8 mouse cellular contexts compared by ENCODE assay signal in the genomic region with DNA sequence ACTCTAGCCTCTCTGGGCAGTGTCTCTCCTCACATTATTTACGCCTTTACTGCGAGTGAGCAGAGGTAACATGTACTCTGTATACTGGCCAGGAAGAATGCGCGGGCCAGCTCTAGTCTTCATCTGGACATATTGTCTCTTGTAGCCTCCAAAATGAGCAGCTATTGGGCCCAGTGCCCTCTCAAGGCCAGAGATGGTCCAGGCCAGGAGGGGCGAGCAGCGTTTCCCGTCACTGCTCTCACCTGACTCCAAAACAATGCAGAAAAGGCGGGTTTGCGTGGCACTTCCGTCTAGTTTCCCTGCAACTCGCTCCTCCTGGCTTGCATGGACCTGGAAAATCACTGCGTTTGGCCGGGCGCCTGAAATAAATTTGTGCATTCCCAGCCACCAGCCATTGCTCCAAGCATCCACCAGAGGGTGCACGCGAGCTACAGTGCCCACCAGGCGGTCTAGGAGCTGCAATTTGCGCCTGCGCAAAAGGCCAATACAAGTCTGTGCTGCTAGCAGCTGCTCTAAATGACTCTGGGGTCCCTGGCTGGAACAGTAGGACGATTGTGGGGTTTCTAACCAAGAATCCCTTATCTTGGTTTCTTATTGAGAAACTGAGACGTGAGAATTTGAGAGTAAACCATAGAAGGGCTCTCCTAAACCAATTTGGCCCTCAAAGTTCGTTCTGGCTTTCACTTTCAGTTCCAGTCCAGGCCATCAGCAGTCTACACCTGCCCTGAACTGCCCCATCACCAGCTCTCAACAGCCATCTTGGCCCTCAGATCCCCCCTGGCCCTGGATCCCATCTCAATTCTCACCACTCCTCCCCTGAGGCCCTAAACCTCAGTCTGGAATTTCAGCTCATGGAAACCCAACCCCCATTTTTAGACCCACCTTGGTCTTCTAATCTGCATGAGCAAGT. TPM values are rescaled to one million over a fixed set of nuclear protein-coding genes. Genes with fewer than 3 reads are reported as not detected.
A peak's percentile ranks its signal among the peaks of the same experiment; 100 is the strongest.
DNase-seq lines count a peak whose midpoint lies in the region; ATAC-seq and TF ChIP-seq lines count a peak whose summit lies in the region.

No protein-coding gene starts in this region.

- peak overlapping the region; percentile 56 for H3K4me2 ChIP-seq in heart, embryonic 15.5 days
- peak overlapping the region; percentile 56 for H3K4me2 ChIP-seq in liver, embryonic 14.5 days (ENCODE audit: low read depth)
- H3K4me2 ChIP-seq in neural tube, embryonic 11.5 days (ENCODE audit: low read depth) = peak overlapping the region; percentile 16; the same call in 1 of the 2 replicates
- peak overlapping the region; percentile 38 for H3K4me2 ChIP-seq in stomach, postnatal 0 days (replicated peaks; ENCODE audit: low read depth)

- DNase-seq in CD4-positive, CD25-positive, alpha-beta regulatory T cell, adult 2 months (ENCODE audit: low read depth, low spot score) = peak; percentile 96
- peak; percentile 88 for DNase-seq in fibroblast of lung, adult 2 months (ENCODE audit: low read depth)
- DNase-seq in kidney, postnatal 25 days = peak; percentile 95 to 98
- DNase-seq in liver, embryonic 14.5 days (ENCODE audit: low read depth in 3 of 3, low spot score in 3 of 3) = peak; percentile 60 to 70 (median 65)
- DNase-seq in neural tube, embryonic 11.5 days (ENCODE audit: low spot score) = peak; percentile 91
- peak; percentile 94 for DNase-seq in stomach, postnatal 0 days (ENCODE audit: low spot score)

- 18% methylated on average over 22 of the region's 22 CpGs for whole genome bisulfite sequencing in heart, embryonic 15.5 days
- WGBS in liver, embryonic 14.5 days (ENCODE audit: insufficient replicate concordance) = 13% methylated on average over 22 of the region's 22 CpGs
- WGBS in neural tube, embryonic 11.5 days = 27% methylated on average over 22 of the region's 22 CpGs
- WGBS in stomach, postnatal 0 days = 13% methylated on average over 22 of the region's 22 CpGs

- H3K4me1 ChIP-seq in brown adipose tissue, adult 24 weeks (ENCODE audit: control insufficient read depth, insufficient read depth, insufficient read length, low read length) = peaks cover 4% of the 10 kb centered on the region
- H3K4me1 ChIP-seq in heart, embryonic 15.5 days (replicated peaks) = peaks cover 9% of the 10 kb centered on the region
- peaks cover 0 to 3% of the 10 kb centered on the region in 2 experiments; a peak in 1 of 4 replicates for H3K4me1 ChIP-seq in liver, embryonic 14.5 days (replicated peaks; ENCODE audit: control insufficient read depth in 2 of 2, insufficient read depth in 2 of 2, low read length in 1 of 2)
- 0 out of 2 replicates have a peak, but pooled peaks cover 2% of the 10 kb centered on the region for H3K4me1 ChIP-seq in neural tube, embryonic 11.5 days (ENCODE audit: control insufficient read depth, insufficient read depth, low read length)
- no peaks in the 10 kb centered on the region; the same call in 1 of the 2 replicates for H3K4me1 ChIP-seq in stomach, postnatal 0 days (replicated peaks; ENCODE audit: control insufficient read depth, insufficient read depth)

- ATAC-seq in heart, embryonic 15.5 days (replicated peaks; ENCODE audit: insufficient number of reproducible peaks, insufficient read depth, low FRiP score, low read depth) = peak; percentile 91
- ATAC-seq in liver, embryonic 14.5 days (ENCODE audit: insufficient read depth) = peak; percentile 85
- peak; percentile 89 for ATAC-seq in neural tube, embryonic 11.5 days (ENCODE audit: insufficient read depth, low FRiP score, low TSS enrichment)
- ATAC-seq in stomach, postnatal 0 days (ENCODE audit: low FRiP score, low TSS enrichment) = peak; percentile 93

- peak; percentile 98 for TF ChIP-seq CTCF in liver, embryonic 14.5 days (IDR thresholded peaks at IDR 0.05; ENCODE audit: low read depth)
- peak; percentile 100 for TF ChIP-seq CTCF in stomach, postnatal 0 days (IDR thresholded peaks at IDR 0.05; ENCODE audit: low read depth)

- H3K9ac ChIP-seq in heart, embryonic 15.5 days = 0 out of 2 replicates have a peak overlapping the region, but pooled peaks have one; percentile 11
- no peak overlapping the region for H3K9ac ChIP-seq in liver, embryonic 14.5 days (replicated peaks)
- H3K9ac ChIP-seq in neural tube, embryonic 11.5 days (ENCODE audit: low read length) = peak overlapping the region; percentile 35; the same call in 1 of the 2 replicates
- peak overlapping the region; percentile 41; the same call in 1 of the 2 replicates for H3K9ac ChIP-seq in stomach, postnatal 0 days (ENCODE audit: low read length)

- no peaks in the 10 kb centered on the region for H3K36me3 ChIP-seq in heart, embryonic 15.5 days
- H3K36me3 ChIP-seq in liver, embryonic 14.5 days (replicated peaks; ENCODE audit: control insufficient read depth, insufficient read depth, low read depth) = no peaks in the 10 kb centered on the region
- H3K36me3 ChIP-seq in neural tube, embryonic 11.5 days (ENCODE audit: control insufficient read depth, insufficient read depth, low read length) = no peaks in the 10 kb centered on the region
- H3K36me3 ChIP-seq in stomach, postnatal 0 days (ENCODE audit: control insufficient read depth, insufficient read depth, low read length) = no peaks in the 10 kb centered on the region

- TF ChIP-seq EP300 in liver, embryonic 14.5 days (IDR thresholded peaks at IDR 0.05; ENCODE audit: low read depth) = no peak
- no peak for TF ChIP-seq EP300 in stomach, postnatal 0 days (optimal IDR thresholded peaks at IDR 0.05)

- peak overlapping the region; percentile 92 for H3K27ac ChIP-seq in brown adipose tissue, adult 24 weeks (replicated peaks; ENCODE audit: low read depth, low read length)
- H3K27ac ChIP-seq in heart, embryonic 15.5 days = peak overlapping the region; percentile 32; the same call in 1 of the 2 replicates
- no peak overlapping the region for H3K27ac ChIP-seq in liver, embryonic 14.5 days
- H3K27ac ChIP-seq in neural tube, embryonic 11.5 days (ENCODE audit: low read depth, low read length) = no peak overlapping the region
- H3K27ac ChIP-seq in stomach, postnatal 0 days (replicated peaks) = no peak overlapping the region

- no peaks in the 10 kb centered on the region for H3K27me3 ChIP-seq in heart, embryonic 15.5 days
- H3K27me3 ChIP-seq in liver, embryonic 14.5 days (ENCODE audit: control insufficient read depth, insufficient read depth, low read length) = no peaks in the 10 kb centered on the region
- no peaks in the 10 kb centered on the region for H3K27me3 ChIP-seq in neural tube, embryonic 11.5 days (ENCODE audit: control insufficient read depth, insufficient read depth, low read length)
- no peaks in the 10 kb centered on the region for H3K27me3 ChIP-seq in stomach, postnatal 0 days (ENCODE audit: control insufficient read depth, insufficient read depth, low read length)

- no peaks in the 10 kb centered on the region for H3K9me3 ChIP-seq in heart, embryonic 15.5 days (replicated peaks)
- H3K9me3 ChIP-seq in liver, embryonic 14.5 days (ENCODE audit: control insufficient read depth, low read length) = no peaks in the 10 kb centered on the region
- H3K9me3 ChIP-seq in neural tube, embryonic 11.5 days (ENCODE audit: control insufficient read depth, low read length) = no peaks in the 10 kb centered on the region
- no peaks in the 10 kb centered on the region for H3K9me3 ChIP-seq in stomach, postnatal 0 days (ENCODE audit: control insufficient read depth, low read length)

- H3K4me3 ChIP-seq in brown adipose tissue, adult 24 weeks (ENCODE audit: insufficient read depth, low read depth, low read length) = peak overlapping the region; percentile 48
- H3K4me3 ChIP-seq in heart, embryonic 15.5 days = peak overlapping the region; percentile 24; the same call in 1 of the 2 replicates
- H3K4me3 ChIP-seq in liver, embryonic 14.5 days (ENCODE audit: insufficient read depth in 1 of 2, low read depth in 2 of 2, low read length in 2 of 2) = peak overlapping the region; percentile 22 to 30; a peak in 3 of 4 replicates
- no peak overlapping the region for H3K4me3 ChIP-seq in neural tube, embryonic 11.5 days (ENCODE audit: low read depth, low read length)
- peak overlapping the region; percentile 16; the same call in 1 of the 2 replicates for H3K4me3 ChIP-seq in stomach, postnatal 0 days (ENCODE audit: low read depth, low read length)

RNA-seq across cellular contexts. Expression of gene Cd34, which starts 59.0 kb away (rescaled TPM):
- 28.4 and 46.9 TPM in 2 replicates for polyA plus RNA-seq in brown adipose tissue, adult 24 weeks (2012; ENCODE audit: insufficient read depth, insufficient read length, missing spikeins)
- 111 and 116 TPM in 2 replicates for polyA plus RNA-seq in heart, embryonic 15.5 days (2015; fragmentation: Nextera tagmentation; extraction: Ambion mirVana)
- polyA plus RNA-seq in liver, embryonic 14.5 days (2012; rRNA removed) = 5.8 and 7.7 TPM in 2 replicates
- 10.6 and 11.2 TPM in 2 replicates for polyA plus RNA-seq in liver, embryonic 14.5 days (2014; fragmentation: Nextera tagmentation; extraction: Ambion mirVana)
- polyA plus RNA-seq in neural tube, embryonic 11.5 days (2014; fragmentation: Nextera tagmentation; extraction: Ambion mirVana) = 62.2 and 67.0 TPM in 2 replicates
- 49.9 and 54.8 TPM in 2 replicates for polyA plus RNA-seq in stomach, postnatal 0 days (2015; fragmentation: Nextera tagmentation; extraction: Ambion mirVana)

Comparison
In these comparisons a context has a peak if more than half of its experiments do, and no peak if none do; other contexts are left out.
1. H3K27ac ChIP-seq: peak in brown adipose tissue, adult 24 weeks (single experiment) and heart, embryonic 15.5 days (single experiment); none in liver, embryonic 14.5 days (single experiment), neural tube, embryonic 11.5 days (single experiment) and stomach, postnatal 0 days (single experiment).
2. Peak in every context shown above with its lines, with median percentiles within 50 percentile points of each other: DNase-seq, ATAC-seq and H3K4me2 ChIP-seq.